Mouse (Mus musculus) adrenal gland, adult 18-20 months (tissue): ENCODE data around the gene Celsr1. TPM values are rescaled to one million over a fixed set of nuclear protein-coding genes. Genes with fewer than 3 reads are reported as not detected.

Experiments
- DNase-seq, 2 experiments: peaks; one replicate each; pipeline ENCODE4 v3.0.0; 2021 to 2022; ENCODE audit warnings: low spot score in 2 of 2
- total RNA-seq, 2 experiments: library from RNA; stranded (reverse); gene quantifications; 1 replicate in 1 of 2; 2 replicates in 1 of 2; pipeline ENCODE4 v1.2.3; 2021

Celsr1 gene
- total RNA-seq, 2 experiments from 2014 or later = 2.9 to 3.7 TPM

DNA sequence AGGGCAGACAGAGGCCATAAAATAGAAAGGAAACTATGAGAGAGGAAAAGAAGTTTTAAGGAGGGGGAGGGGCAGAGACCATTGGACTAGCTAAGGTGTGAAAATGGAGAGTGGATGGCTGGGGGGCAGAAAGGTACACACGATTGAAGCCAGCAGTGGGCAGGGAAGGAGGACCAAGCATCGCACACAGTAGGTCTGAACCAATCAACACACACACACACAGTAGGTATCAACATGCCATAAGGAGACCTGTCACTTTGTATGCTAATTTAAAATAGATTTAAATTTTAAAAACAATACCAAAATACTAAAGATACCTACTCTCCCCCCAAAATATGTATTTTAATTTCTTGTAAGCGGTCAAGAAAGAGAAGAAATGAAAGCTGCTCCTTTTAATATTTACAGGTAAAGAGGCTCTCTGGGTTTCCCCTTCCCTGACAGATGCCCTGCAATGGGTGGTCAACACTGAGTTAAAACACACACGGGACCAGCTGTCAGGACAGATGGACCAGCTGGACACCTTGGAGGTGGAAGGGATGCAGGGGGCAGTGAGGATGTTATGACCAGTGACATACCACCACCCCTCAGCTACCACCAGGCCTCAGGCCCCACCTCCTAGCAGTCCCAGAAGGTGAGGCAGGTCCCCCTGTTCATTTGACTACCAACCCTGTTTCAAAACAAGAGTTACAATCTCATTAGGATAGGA is 34.9 kb downstream of the Celsr1 start:
- no peak for DNase-seq

DNA sequence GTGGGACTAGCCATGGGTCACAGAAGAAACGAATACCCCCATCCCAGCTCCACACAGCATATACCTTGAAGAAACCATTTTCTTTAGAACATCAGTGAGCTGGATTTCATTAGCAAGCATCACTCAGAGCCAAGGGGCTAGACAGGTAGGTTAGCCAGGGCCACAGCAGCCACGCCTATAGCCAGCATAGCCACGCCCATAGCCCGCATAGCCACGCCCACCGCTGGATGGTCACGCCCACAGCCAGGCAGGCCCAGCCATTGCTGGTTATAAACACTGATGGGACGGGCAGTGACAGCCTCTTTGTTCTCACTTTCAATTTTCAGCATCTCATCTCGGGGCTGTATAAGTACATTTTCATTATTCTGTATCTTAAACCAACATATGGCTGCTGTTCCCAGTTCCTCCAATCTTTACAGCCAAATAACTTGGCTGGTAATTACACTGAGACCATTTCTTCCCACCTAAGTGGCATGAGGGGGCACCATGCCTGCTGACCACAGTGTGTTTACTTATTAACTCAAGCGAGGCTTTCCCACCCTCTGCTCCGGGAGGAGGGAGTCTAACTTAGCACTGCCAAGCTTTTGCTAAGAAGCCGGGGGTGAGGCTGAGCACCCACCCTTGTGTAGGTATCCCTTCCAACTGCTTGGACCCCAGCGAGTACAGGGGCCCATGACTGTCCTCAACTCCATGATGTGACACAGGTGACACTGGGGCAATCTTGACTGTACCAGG is 37.4 kb downstream of the Celsr1 start:
- no peak for DNase-seq

DNA sequence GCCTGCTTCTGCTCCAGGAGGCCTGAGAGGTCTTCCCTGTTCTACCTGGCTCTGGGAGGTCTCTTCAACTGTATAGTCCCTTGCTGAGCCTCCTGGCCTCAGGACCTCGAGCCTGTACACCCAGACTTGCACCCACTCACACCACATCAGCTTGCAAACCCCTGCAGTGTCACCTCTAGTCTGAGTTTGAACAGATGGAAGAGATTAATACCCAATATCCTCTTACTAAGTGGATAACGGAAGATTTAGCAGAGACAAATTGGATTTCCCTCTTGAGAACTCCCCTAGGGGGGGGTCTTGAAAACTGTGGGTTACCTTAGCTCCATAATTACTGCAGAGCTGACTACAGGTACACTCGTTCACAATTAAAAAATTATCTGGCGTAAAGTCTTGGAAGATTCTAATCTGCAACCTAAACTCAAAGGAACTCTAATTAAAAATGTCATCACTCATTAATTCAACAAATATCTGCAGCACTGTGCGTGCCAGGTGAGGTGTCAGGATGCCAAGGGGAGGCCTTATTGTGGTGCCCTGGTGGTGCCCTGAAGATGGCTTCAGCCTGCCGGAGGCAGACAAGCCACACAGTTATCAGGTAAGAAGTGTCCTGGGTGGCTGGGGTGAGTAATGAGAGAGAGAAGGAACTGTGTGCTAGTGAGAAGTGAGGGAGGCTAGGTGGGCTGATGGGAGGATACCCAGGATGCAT is 38.5 kb downstream of the Celsr1 start:
- DNase-seq = no peak

DNA sequence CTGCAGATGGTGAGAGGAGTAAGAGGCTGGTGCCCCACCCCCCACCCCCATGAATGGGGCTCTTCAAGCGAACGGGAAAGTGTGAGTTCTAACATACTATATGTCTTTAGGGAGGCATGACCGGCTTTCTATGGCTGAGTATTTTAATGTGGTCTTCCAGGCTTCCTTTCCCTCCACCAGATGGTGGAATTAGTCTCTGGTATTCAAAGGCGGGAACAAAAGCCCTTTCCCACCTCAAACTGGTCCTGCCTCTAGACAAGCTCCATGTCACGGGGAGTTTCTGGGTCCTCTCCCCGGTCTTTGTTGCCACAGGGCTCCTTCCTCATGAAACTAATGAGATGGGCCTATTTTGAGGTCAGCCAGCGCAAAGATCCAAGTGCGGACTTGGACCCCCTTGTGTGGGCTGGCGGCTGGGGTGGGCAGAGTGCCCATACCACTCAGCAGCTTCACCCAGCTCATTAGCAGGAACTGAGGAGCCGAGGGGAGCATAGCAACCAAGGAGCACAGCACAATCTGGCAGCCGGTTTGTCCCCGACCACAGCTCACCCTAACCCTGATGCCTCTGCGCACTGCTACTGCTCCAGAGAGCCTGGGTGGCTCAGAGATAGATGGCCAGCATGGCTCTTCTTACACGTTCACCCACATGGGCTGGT is 39.5 kb downstream of the Celsr1 start:
- DNase-seq = no peak

DNA sequence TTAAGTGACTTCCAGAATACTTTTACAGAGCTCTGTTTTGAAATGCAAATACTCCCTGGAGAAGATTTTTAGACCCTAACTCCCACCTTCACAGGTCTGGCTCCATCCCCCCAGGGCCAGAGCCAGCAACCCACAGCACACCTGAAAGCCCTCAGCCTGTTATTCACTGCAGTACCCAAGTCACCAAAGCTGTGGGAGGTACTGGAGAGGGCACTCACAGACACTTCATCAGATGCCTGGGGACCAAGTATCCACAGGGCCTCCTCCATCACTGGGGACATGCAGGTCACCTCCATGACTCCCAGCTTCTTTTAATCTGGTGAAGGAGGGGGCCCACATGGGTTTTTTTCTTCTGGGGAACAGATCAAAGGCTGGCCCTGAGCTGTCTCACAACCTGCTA is 40.2 kb downstream of the Celsr1 start:
- no peak for DNase-seq

DNA sequence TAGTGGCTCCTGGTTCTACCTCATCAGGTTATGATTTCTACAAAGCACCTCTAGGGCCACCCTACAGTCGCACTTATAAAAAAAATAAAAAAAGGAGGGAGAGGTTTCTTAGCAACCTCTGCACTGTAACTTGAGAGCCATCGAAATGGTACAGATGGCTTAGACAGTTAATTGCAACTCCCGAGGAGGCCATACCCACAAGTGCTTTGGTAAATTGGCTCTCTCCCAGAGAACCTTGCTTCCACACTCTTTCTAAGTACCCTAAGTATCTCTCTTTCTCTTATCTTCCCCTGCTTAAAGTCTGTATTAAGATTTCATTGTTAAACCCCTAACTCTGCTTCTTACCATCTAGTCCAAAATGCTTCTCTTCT is 41.5 kb downstream of the Celsr1 start:
- DNase-seq = no peak

DNA sequence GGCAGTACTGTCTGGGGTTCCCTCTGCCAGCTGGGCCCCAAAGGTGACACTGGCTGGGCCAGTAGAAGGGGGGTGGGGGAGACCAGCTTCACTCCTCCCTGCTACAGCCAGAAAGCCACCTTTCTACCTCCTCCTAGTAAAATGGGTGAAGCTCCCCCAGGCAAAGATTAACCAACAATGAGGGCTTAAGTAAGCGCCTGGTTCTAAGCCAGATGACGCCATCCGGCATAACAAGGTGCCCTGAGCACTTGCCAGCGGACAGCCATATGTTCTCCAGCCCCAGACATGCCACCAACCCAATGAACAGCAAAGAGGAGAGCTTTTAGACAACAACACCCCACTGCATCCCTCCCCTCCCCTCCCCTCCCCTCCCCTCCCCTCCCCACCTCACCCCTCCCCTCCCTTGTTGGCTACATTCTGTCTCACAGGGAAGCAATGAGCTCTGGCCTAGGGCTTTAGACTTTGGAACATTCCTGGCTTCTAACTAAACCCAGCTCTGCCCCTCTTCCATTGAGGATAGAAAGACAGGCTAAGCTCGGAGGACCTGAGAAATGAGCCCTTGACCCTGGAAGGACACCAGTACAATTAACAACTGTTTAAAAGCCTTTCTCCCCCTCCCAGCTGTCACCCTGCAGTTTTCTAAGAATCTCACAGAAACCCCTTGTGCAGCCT is 42.0 kb downstream of the Celsr1 start:
- DNase-seq = no peak

DNA sequence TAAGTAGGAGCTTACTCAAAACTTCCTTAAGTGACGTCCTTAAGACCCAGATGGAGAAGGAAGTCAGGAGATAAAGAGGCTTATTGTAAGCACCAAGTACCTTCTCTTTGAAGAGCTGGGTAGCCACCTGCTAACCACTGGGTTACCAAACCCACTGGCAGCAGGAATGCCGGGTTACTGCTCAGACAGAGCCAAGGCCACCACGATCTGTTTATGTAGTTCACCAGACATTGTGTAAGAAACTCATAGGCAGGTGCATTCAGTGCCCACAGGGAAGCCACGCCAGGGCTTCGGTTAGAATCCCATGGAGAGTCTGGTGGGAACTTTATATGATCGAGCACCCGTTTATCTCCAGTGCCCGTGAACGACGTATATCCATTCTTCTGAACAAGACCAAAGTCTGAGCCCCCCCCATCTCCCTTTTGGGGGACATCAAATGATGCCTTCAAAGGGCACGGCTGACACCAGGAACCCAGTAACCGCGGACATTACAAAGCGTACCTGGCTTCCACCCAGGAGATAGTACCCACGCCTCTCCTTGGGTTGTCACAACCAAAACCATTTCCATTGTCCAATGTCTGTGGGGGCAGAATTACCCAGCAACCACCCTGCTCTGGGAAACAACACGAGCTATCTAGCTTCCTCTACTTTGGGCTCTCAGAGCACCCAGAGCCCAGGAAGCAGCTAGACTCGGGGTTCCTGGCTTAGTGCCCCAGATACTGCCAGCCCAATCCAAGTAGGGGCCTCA is 42.7 kb downstream of the Celsr1 start:
- no peak for DNase-seq

DNA sequence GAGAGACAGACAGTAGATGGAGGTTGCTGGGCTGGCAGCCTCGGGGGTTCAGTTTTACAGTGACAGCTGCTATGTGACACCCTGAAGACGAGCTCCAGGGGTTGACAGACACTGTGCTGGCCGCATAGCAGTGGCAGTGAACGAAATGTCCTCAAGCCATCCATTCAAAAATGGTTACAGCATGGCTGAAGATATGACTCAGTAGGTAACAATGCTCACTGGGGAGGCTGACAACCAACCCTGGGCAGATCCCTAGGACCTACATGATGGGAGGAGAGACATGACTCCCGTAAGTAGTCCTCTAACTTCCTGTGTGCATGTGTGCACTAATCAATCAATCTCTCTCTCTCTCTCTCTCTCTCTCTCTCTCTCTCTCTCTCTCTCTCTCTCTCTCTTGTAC is 45.7 kb downstream of the Celsr1 start:
- DNase-seq = no peak

DNA sequence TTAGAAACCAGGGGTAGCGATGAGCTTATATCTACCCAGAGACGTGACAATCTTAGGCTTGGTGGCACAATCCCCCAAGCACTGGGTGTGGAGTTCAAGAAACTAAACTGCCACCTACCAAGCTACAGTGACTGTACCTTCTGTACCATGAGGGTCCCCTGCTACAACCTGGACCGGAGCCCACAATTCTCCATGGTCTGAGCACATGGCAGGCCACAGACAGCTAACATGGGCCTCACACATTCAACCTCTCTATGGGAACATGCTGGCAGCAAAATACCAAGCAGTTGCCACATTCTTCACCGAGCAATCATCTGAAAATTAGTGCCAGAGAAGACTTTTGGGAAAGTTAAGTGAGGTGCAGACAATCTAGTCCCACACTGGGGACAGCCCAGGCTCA is 47.4 kb downstream of the Celsr1 start:
- DNase-seq = no peak

DNA sequence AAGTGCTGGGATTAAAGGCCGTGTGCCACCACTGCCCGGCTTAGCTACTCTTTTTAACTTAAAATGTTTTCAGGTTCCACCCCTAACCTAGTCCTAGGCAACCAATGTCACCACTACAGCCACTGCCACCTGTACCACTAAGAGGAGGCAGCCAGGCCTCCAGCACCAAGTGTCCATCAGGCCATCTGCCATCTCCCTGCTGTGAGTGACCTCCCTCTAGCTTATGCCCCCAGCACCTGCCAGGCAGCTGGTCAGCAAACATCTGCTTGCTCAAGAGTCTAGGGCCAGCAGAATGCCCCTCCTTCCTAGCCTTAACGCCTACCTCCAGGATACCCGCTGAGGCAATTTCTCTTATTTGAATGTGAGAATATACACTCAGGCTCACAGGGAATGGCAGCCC is 48.0 kb downstream of the Celsr1 start:
- DNase-seq = no peak

DNA sequence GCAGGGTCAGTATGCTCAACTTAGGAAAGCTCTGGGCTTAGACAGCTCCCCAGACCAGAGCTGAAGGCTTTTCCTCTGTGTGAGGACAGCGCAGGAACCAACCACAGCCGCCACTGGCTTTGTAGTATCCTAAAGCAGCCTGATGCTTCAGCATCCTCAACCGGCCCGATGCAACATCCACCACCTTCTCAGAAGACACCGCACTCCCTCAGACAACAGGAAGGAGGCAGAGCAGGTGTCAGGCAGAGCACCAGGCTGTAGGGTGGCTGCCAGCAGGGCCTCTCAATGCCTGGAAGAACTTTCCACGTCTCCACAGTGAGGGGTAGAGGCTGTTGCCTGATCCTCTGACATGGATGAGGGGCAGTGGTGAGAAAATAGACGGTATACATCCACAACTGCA is 50.4 kb downstream of the Celsr1 start:
- DNase-seq = no peak

DNA sequence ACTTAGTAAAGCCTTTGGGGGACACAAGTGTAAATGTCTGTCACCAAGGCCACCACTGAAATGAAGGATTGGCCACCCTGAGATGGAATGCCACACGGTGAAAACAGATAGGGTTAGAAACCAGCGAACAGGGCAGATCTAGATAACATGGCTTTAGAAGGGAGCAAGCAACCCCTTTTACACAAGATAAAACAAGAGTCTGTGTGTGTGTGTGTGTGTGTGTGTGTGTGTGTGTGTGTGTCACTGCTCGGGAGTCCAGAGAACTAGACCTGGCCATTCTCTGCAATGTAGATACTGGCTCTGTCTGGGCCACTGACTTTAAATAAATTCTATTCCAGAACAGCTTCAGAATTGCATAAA is 51.2 kb downstream of the Celsr1 start:
- no peak for DNase-seq

DNA sequence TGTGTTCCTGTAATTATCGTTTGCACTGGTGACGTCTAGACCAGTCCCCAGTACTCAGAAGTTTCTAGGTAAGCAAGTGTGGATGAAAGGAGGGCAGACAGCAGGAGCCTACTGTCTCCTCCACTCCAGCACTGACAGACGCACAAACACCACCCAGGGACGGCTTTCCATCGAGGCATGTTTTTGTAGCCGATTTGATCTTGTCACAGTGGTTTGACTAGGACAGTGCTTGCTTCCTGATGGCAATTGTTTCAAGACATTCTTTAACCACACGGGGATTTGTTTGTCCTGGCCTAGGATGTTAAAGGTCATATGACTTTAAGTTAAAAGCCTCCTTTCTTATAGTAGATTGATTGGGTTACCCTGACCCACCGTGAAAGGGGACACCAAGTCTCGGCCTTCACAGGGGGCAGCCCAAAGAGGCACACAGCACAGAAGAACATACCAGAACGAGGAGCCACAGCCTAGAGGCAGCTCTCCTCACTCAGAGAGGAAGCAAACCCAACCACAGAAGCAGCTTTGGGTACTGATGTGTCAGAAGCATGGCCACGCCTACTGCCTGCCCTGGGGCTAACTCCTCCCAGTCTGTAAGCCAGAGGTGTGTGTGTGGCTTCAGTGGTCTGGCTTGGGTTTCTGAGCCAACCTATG is 51.7 kb downstream of the Celsr1 start:
- no peak for DNase-seq

DNA sequence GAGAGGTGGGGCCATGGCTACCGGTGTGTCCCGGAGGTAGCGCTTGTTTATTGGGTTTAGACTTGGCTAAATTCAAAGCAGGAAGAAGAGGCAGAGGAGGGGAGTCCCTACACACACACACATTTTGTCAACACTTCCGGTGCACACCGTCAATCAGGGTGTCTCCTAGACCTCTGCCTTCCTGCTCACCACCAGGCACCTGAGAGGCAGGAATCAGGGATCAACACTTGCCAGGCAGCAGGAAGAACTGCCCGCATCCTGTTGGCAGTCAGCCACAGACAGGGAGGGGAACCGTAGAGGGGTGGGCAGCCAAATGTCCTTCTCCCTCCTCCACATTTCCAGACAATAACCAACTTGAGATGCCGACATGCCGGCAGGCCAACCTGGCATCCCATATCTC is 56.5 kb downstream of the Celsr1 start:
- DNase-seq = no peak

DNA sequence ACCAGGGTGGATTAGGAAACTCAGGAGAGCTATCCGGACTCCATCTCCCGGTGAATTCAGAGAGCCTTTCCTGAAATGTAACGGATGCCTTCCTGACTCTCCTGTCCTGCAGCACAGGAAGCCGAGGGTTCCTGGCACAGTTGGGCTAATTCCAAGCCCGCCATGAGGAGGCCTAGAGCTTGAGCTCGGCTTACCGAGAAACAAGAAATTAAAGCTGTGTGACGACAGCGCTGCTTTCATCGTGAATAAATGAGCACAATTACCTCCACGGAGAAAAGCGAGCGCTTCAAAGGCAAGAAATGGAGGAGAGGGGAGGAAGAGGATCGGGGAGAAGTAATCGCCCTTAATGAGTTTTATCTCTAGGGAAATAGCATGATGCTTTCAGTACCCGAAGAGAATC is 57.8 kb downstream of the Celsr1 start:
- no peak for DNase-seq

DNA sequence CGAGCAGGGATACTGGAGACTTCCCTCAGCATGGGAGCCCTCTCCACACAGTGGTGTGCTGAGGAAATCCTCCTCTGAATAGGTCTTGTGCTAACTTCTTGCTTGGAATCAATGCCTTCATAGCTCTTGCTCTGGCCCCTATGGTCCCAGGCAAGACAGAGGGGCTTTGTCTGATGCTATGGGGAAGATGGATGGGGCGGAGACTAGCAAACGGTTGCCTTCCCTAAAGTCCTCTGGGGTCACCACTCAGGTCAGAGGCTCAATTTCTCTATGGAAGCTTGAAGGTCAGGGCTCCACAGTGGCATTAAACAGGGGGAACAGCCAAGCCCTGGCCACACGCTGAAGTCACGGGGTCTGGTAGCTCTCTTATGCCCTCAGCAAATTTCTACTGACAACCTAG is 62.0 kb downstream of the Celsr1 start:
- no peak for DNase-seq

DNA sequence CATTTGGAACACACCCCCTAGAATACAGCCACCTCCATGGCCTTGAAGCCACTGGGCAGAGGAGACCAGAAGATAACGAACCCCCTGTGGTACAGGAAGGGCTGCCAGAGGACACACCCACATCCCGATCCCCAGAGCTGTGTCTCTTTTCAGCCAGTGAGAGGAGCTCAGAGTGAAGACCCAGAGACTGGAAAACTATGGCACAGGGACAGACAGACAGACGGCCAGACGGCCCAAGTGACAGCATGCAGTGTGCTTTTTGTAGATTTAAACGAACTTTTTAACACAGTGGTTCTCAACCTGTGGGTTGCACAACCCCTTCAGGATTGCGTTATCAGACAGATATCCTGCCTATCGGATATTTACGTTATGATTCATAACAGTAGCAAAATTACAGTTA is 63.1 kb downstream of the Celsr1 start:
- no peak for DNase-seq

DNA sequence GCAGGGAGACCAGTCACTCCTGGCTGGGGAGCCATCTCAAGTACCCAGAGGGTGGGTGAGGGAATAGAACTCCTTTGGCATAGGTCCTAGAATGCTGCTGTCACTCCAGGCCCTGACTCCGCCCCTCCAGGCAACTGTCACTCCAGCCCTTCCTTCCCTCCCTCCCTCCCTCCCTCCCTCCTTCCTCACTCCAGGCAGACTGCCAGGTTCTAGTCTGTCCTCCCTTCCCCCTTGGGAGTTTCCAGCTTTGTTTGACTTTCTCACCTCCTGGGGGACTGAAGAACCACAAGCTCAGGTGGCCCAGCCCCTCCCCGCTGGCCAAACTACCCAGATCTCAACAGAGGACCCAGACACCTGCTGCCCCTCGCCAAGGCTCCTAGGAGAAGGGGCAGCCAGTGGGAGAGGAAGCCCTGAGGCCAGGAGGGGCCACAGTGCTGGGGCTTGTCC is 63.8 kb downstream of the Celsr1 start:
- DNase-seq = peak; percentile 18 to 26

DNA sequence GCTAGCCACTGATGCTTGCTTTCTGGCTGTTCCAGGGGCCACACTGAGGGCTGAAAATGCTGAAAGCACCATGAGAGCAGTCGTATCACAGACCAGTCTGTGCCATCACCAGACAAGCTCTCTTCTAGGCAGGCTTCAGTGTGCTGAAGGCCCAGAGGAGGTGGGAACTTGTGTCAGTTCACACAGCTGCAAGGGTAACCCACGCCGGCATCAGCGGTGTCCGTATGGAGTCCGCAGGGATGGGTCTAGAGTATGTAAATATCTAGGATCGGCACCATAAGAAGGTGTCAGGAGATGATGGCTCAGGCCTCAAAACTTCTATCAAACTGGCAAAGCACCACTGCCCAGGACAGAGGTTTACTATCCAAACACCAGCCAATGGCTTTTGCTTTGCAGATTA is 64.3 kb downstream of the Celsr1 start:
- DNase-seq = no peak
